Mouse (Mus musculus) urinary bladder, postnatal 14 days (tissue): Measurements from ENCODE around the gene Dgkd.

Experiments used
- DNase-seq: peaks from one replicate; pipeline ENCODE4 v3.0.0; 2021; ENCODE audit warnings: low spot score

The Dgkd gene

DNA sequence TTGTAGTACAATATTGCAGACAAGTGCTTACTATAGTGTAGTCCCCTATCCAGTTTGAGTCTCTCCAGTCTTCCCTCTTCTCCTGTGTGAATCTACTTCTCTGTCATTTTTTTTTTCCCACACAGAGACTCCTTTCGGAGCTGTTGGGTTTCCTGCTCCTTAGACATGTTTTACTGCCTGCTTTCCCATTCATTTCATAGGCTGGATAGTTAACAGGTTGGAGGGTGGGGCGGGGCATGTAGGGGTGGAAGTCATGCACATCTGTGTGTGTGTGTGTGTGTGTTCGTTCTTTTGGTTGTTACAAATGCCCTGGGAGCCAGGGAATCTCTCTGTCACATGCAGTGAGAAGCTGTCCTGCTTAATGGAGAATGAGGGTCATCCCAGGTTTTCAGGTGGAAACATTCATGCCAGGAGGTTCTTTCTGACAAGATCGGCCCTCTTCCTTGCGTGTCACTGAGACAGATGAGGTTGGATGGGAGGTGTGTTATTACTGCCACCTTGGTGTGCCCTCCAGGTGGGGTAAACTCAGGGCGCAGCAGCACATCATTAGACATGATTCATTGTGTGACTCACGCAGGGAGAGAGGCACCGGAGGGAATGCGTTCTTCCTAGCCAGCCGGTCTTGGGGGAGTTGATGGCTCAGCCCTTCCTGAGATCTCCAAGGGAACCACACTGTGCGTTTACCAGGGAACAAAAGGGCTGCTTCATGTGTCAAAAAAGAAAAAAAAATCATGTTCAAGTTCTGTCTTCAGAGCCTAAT lies 4.7 kb upstream of the Dgkd start:
- DNase-seq: peak; percentile 32

DNA sequence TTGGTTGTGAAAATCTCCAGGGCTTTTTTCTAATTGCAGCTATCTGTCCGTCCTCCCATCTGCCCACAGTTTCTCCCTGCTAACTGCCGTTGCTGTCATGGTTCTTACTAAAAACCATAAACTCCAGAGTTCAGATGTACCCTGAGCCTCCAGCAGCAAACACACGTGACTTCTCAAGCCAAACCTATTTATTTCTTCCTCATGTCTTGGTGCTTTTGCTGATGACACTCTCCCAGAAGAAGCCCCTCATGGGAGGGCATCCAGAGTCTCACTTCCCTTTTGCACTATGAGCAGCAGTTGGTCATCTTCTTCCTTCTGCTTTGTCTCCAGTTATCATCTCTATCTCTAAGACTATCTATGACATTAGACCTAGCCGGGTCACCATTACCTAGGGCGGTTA lies 3.8 kb upstream of the Dgkd start:
- no peak for DNase-seq

DNA sequence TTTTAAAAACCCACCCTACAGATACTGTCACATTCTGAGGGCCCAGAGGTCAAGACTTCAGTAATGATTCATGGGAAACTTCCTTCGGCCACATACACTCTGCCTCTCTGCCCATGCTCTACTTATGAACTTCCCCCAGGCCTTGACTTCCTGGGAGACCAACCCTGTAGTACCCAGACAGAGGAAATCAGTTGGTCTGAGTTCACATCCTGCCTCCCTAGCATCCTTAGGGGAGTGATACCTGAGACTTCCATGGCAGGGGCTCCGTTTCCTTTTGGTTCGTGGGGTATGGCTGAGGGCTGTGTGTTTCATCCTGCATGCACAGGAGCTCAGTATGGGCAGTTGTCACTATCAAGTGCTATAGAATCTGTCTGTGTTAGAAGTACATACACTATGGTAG lies 1.7 kb upstream of the Dgkd start:
- no peak for DNase-seq

DNA sequence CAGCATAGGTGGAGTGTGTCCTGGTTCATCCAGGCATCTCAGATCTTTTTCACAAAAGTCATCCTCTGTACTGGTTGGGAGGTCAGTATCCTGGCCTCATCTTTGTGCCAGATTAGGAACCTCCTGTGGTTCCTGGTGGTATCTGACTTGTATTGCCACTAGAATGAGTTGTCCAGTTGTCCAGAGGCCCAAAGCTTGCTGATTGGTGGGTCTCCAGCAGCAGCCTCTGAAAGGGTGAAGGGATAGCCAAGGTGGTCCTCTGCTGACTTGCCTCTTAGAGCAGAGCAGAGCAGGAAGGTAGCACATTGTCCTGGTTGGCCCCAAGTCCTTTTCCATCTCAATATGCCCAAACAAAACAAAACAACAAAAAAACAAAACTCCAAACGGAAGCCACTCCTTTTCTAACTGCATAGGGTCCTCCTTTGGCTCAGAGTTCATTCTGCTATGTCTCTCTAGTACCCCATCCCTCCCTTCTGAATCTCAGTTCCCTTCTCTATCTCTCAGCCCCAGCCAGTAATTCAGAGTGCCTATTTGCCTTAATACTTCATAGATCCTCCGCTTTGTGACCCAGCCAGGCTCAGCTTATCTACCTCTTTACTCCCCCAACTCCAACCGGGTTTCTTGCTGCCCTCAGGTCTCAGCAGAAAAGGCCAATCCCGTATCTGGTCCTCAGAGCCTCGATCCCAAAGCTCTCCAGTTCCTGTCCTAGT lies 851 bp upstream of the Dgkd start:
- no peak for DNase-seq

DNA sequence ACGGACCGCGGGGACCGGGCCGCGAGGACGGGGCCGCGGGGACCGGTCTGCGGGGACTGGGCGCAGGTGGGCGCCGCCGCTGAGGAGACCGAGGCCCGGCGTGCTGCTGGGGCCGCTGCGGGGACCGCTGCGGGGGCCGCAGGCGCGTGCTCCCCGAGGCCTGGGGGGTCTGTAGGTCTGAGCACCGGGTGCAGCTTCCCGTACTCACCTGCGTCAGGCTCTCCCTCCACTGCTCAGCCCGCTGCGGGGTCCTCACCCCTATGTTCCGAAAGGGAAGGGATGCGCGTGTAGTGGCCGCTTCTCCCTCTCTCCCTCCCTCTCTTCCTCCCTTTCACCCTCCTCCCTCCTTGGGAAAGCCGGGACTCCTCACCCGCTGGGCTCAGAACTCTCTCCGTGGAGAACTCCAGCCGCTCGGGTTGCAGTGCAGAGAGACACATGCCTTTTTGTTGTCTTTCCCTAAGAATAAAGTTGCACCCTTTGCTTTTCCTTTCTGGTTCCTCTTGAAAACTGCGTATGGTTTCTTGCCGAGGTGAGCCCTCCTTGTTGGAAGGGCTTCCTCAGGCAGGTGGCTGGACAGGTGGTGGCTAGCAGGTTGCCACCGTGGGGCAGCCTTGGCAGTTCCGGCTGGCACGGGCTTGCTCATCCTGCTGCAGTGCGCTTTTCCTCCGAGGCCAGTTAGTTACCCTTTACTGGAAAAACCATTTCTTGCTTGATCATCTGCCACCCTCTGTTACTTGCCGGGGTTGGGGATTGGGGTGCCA lies 694 bp downstream of the Dgkd start:
- peak; percentile 18 for DNase-seq

DNA sequence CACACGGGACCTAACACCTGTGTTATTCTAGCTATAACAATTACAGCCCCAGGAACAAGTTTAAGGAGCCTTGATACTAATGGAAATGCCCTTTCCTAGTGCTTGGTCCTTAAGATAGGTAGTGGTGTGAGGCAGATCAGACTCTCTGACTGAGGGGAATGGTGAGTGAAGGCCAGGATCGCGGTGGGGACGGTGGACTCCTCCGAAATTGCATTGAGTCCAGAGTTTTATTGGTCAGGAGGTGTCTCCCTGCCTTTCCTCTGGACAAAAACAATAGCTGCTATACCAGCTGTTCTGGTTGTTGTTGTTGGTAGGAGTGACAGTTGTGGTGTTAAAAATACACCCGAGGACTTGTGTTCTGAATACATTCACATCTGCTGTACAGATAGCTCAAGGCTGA lies 1.3 kb downstream of the Dgkd start:
- no peak for DNase-seq

DNA sequence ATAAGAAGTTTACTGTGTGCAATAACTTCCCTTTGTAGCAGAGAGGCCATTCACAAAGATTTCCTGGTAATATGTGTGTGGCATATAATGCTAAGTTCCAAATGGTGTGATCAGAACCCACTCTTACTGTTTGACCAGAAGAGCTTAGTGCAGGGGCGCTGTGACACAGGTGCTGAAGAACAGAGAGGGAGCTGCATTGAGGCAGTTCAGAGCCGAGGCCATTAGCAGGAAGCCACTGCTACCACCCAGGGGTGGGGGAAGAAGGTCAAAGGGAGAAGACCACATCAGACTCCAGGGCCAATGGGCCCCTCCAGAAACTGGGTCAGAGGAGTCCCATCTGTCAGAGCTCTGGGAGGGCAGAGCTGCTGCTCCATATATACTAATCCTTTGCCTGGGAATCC lies 1.8 kb downstream of the Dgkd start:
- no peak for DNase-seq

DNA sequence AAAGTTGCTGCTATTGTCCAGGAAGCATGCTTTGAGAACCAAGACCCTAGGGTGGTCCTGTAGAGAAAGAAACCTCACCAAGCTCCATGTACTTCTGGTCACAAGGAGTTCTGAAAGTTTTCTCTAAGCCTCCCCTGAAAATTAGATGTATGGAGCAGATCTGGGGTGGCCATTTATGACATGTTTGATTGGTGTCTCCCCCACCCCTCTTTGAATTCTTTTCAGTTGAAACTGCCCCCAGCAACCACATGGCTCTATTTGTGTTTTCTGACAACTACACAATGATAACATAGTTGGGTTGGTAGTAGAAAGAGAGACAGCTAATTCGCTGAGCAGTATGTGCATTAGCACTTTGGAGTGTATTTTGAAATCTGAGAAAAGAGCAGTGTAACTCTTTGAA lies 2.4 kb downstream of the Dgkd start:
- no peak for DNase-seq

DNA sequence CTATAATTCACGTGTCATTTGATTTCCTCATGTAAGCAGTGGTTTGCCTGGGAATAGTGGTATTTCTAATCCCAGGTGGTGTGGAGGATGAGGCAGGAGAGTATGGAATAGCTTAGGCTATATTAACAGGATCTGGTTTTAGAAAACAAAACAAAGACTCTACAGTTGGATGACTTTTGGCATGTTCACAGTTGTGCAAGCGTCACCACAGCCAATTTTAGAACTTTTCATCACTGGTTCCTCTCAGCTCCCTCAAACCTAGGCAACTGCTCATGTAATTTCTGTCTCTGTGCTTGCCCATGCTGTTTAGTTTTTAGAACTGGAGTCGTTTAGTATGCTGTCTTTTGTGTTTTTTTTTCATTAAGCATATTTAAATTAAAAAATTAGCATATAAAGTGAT lies 3.7 kb downstream of the Dgkd start:
- no peak for DNase-seq

DNA sequence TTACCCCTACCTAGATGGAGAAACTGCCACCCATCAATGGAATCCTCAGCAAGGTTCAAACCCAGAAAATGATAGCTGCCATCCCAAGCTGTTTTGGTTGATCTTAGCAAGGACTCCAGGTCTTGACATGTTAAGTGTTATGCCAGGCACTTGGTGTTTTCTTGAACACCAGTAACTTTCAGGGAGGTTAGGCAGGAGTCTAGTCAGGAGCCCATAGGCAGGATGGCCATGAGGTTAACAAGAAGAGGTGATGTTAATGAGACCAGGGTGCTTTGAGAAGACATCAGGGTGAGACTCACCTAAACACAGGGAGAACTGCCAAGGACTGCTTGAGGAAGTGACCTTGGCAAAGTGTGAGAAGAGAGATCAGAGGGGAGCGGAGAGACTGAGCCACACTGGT lies 4.9 kb downstream of the Dgkd start:
- no peak for DNase-seq

DNA sequence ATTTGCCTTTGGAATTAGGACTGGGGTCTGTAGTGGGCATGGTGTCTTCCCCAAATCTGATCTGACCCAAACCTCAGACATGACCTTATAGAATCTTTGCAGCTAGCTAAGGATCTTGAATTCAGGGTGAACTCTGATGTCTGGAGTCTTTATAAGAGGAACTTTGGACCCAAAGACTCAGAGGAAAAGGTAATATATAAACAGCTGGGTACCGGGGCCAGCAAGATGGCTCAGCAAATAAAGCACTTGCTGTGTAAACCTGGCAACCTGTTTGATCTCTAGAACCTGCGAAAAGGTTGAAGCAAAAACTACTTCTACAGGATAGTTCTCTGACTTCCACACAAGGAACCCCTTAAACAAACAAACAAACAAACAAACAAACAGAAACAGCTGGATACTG lies 5.4 kb downstream of the Dgkd start:
- no peak for DNase-seq

DNA sequence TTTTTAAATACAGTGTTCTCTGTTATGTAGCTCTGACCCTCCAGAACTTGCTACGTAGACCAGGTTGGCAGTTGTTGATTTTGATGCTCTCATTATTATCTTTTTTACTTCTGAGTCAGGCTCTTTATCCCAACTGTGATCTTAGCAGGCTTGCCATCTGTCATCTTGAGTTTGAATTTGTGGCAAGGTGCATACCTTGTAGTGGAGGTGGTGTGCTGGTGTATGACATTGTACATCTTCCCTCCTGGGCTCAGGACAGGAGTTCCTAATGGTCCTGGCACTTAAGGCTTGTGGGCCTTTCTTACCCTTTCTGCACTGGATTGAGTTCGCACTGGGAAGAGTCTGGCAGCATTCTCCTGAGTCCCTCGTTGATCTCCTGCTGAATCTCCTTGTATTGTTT lies 10.5 kb downstream of the Dgkd start:
- DNase-seq: no peak

DNA sequence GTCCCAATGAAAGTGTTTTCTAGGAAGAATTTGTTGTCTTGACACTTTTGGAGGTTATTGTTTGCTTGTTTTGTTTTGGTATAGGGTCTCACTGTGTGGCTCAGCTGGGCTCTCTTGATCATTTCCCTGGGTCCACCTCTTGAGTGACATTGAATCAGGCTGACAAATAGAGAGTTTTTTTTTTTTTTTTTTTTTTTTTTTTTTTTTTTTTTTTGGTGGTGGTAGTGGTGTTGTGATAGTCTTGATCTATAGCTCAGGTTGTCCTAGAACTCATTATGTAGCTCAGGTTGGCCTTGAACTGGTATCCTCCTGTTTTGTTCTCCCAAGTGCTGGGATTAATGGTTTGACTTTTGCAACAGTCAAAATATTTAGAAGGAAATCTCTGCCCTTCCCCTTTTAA lies 11.8 kb downstream of the Dgkd start:
- DNase-seq: no peak

DNA sequence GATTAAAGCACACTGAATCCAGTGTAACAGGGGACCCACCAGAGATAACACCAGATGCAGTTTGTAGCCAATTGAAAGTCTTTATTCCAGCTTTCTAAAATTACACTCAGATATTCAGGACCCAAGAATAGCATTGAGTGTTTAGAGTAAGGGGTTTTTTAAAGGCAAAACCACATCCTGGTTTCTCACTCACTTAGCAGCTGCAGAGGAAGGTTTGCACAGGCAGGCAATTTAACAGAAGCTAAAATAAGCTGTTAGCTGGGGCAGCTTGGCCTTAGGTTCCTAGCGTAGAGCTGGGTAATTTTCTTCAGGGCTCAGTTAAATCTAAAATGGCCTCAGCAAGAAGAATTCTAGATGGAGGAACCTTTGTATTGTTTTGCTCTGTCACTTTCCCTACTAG lies 13.6 kb downstream of the Dgkd start:
- DNase-seq: no peak

DNA sequence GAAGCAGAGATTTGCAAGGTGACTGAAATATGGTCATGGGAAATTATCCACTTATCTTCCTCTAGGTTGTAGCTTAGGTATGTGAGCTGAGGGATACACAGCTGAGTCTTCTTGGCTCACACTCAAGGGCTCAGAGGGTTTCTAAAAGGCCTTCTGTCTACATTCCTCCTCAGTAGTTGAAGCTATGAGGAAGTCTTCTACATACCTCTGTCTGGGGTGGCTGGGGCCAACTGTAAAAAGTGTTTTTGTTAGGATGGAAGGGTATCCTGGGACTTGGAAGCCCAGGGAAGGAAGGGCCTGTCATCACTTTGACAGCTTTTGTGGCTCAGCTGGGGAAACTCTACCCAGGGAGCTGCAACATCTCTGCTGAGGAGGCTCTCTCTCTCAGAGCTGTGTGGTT lies 18.5 kb downstream of the Dgkd start:
- DNase-seq: no peak

DNA sequence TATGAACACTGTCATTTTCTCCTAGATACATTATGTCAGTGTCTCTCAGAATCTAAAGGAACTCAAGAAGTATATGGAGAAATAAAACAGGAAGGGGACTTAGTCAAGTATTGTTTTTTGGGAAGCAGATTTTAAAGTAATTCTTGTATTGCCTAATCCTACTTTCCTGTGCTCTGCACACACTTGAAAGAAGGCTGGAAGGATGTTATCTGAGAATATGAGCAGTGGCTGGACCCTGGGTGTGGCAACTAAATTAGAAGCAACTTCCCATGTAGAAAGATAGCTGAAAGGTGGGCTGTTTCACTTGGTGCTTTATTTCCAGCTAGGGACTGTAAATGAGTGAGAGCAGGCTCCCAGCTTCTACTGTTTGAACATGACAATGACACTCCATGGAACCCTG lies 20.0 kb downstream of the Dgkd start:
- no peak for DNase-seq

DNA sequence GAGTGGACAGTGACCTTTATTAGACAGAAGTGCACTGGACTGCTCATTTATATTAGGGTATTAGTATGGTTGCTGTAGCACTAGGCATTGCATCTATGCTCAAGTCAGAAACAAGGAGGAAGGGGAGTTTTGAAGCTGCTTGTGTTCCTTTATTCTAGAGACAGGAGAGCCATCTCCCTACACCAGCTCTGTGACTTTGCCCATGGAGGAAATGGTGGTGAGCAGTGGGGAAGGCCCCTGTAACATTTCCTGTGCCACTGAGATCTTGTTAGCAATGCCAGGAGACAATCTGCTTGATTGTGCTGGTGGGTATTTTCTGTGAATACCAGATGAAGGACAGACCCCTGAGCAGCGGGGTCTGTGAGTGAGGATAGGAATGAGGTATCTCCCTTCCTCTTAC lies 23.0 kb downstream of the Dgkd start:
- DNase-seq: no peak

DNA sequence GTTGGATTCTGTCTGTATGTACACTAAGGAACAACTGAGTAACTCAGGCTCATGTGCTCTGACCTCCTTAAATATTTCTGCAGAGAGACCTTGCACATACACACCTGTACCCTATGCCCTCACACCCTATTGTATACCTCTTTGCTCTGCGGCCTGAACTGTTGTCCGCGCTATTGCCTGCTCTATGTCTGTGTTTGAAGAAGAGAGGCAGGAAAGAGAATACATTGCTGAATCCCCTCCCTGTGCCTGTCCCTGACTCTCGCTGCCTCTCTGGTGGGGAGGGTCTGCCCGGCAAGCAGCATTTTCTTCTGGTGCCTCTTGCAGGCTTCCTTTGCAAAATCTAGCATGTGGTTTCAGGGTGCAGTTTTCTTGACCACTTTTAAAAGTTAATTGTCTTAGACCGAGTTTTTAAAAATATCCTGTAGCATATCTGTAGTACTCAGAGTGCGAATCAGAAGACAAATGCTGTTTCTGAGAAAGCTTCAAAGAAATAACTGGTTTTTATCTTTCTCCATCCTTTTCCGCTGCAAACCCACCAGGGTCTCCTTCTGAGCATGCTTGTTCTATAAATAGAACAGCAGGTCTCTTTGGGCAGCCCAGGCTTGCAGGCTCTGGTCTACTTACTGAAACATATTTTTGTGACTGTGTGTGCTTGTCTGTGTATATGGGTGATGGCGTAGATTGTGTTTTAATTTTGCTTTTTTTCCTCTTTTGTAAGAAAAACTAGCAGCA lies 24.6 kb downstream of the Dgkd start:
- DNase-seq: no peak

DNA sequence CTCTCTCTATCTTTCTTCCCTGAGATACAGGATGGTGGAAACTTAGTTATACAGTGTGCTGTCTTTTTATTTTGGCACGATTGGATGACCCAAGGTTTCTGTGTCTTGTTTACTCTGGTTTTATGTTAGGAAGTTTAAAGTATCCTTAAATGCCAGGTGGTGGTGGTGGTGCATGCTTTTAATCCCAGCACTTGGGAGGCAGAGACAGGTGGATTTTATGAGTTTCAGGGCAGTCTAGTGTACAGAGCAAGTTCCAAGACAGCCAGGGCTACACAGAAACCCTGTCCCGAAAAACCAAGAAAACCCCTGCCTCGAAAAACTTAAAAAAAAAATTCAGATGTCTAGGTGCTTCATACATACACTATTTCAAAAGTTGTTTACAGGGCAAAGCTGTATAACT lies 25.9 kb downstream of the Dgkd start:
- no peak for DNase-seq

DNA sequence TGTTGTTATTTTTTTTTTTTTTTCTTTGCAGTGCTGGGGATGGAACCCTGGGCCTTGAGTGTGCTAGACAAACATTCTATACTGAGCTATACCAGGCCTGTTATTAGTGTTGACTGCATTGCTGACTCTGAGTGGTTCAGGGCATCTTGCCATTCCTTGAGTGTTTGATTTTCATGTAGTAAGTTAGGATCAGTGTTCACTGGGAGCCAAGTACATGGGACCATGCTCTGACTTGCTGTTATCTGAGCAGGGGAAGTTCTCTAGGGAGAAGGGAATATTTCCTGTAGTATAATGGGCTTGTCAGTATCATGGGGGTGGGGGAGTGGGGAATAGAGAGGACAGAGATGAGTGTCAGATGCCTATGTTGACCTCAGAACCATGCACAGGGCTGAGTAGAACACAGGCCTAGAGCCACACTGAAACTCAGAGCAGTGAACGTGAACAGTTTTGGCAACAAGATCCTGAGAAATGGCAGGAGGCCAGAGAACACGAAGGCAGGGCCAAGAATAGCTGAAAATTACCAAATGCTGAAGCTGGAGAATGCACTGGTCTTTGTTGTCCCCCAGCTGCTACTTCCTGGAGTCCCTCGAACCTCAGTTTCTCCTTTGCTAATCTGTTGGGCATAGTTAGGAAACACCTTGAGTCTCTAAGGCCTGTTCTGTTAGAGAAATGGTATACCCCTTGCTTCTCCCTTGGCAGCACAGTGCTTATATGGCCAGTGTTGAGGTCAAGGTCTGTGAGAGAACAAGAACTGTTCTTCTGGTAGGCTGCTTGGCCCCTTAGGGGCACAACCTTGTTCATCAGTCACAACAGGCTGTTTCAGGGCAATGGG lies 26.6 kb downstream of the Dgkd start:
- peak; percentile 79 for DNase-seq

DNA sequence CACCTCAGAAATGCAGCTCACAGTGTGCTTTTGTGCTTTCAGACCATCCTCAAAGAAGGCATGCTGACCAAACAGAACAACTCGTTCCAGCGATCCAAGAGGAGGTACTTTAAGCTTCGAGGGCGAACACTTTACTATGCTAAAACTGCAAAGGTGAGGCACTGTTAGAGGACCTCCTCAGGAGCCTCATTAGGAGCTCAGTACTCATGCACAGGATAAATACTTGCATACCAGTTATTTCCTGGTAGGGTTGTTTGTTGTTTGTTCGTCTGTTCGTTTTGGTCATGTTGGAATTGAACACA lies 27.2 kb downstream of the Dgkd start:
- no peak for DNase-seq

DNA sequence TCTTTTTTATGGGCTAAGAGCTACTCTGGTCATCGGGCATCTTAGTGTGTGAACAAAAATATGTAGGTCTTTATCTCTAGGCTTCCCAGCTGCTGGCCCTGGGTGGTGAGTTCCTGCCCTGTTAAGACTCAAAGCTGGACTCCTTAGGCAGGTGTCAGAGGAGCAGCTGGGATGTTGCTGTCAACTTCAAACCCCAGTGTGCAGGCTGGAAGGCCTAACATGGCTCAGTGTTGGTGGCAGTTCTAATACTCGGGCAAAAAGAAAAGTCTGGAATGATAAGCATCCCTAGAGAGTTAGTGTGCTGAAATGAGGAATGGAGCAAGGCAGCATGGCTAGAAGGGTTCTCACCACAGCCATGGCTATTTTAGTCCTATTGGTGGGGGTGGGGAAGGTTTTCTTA lies 27.8 kb downstream of the Dgkd start:
- no peak for DNase-seq
